Comparison of ENCODE assay signal across 20 mouse cellular contexts in genomic region chr4:44721237-44721636, GRCm38 (mm10). TPM values are rescaled to one million over a fixed set of nuclear protein-coding genes. Genes with fewer than 3 reads are reported as not detected.
"Had no signal": no experiment of that assay in that cellular context is flagged by ENCODE, and none has a peak within 500 bp of the region (broad histone marks: within the 10 kb centered on the region; RNA-seq: fewer than 3 reads in every experiment).

No protein-coding gene starts in this region.

- H3K36me3 ChIP-seq: midbrain, embryonic 10.5 days; midbrain, embryonic 13.5 days; midbrain, embryonic 15.5 days; neural tube, embryonic 13.5 days; neural tube, embryonic 15.5 days had no signal

- H3K9me3 ChIP-seq: midbrain, embryonic 10.5 days; midbrain, embryonic 13.5 days; midbrain, embryonic 15.5 days; neural tube, embryonic 13.5 days; neural tube, embryonic 15.5 days had no signal

- ATAC-seq: midbrain, embryonic 13.5 days; midbrain, embryonic 15.5 days had no signal

- H3K27ac ChIP-seq: midbrain, embryonic 10.5 days; midbrain, embryonic 13.5 days; midbrain, embryonic 15.5 days; neural tube, embryonic 13.5 days; neural tube, embryonic 15.5 days had no signal

- H3K4me3 ChIP-seq: midbrain, embryonic 10.5 days; midbrain, embryonic 13.5 days; midbrain, embryonic 15.5 days; myocyte; neural tube, embryonic 13.5 days; neural tube, embryonic 15.5 days had no signal

- DNase-seq: lung, adult 18-20 months; lung, embryonic 14.5 days; lung, postnatal 10 days; lung, postnatal 4 days; retina, postnatal 1 day; right cerebral cortex, adult 18-20 months; right cerebral cortex, postnatal 25 days; right cerebral cortex, postnatal 4 days; spleen, adult 18-20 months; thymus, adult 18-20 months; thymus, postnatal 14 days; thymus, postnatal 36 days had no signal

- H3K4me1 ChIP-seq: midbrain, embryonic 13.5 days; midbrain, embryonic 15.5 days; neural tube, embryonic 13.5 days; neural tube, embryonic 15.5 days had no signal

- H3K4me2 ChIP-seq: lung, embryonic 14.5 days; midbrain, embryonic 13.5 days; midbrain, embryonic 15.5 days; neural tube, embryonic 13.5 days; neural tube, embryonic 15.5 days had no signal

- H3K9ac ChIP-seq: lung, embryonic 14.5 days; midbrain, embryonic 13.5 days; midbrain, embryonic 15.5 days; neural tube, embryonic 13.5 days; neural tube, embryonic 15.5 days had no signal

RNA-seq across cellular contexts. Expression of gene Pax5, which starts 10.9 kb away (rescaled TPM):
- polyA plus RNA-seq: lung, embryonic 14.5 days; lung, embryonic 16.5 days; stomach, embryonic 14.5 days had no signal
